Mouse (Mus musculus): ENCODE measurements around the gene Mrpl48. TPM values are rescaled to one million over a fixed set of nuclear protein-coding genes. Genes with fewer than 3 reads are reported as not detected.

Mrpl48 gene
- polyA plus RNA-seq, 1 experiment: 76.5 TPM

- peak; percentile 78 to 90 for DNase-seq (ENCODE audit: extremely low spot score in 1 of 2, low spot score in 1 of 2)
These were observed 71.1 kb downstream of the Mrpl48 start, which contains the start of gene Coa4 for GRCm38 (mm10) chr7:100536804-100537518. Gene Coa4, plus strand, starts transcription at chr7:100537071.

GRCm38 (mm10) chr7:100535831-100536230 lies 72.3 kb downstream of the Mrpl48 start:
- DNase-seq (ENCODE audit: extremely low spot score in 1 of 2, low spot score in 1 of 2): no peak

- no peak for DNase-seq (ENCODE audit: extremely low spot score in 1 of 2, low spot score in 1 of 2)
These were observed 73.9 kb downstream of the Mrpl48 start for GRCm38 (mm10) chr7:100534216-100534615.

GRCm38 (mm10) chr7:100533503-100533902 lies 74.6 kb downstream of the Mrpl48 start:
- no peak for DNase-seq (ENCODE audit: extremely low spot score in 1 of 2, low spot score in 1 of 2)

- no peak for DNase-seq (ENCODE audit: extremely low spot score in 1 of 2, low spot score in 1 of 2)
These were observed 77.3 kb downstream of the Mrpl48 start for GRCm38 (mm10) chr7:100530766-100531165.

GRCm38 (mm10) chr7:100524669-100525068 lies 83.4 kb downstream of the Mrpl48 start:
- DNase-seq (ENCODE audit: extremely low spot score in 1 of 2, low spot score in 1 of 2): no peak

- no peak for DNase-seq (ENCODE audit: extremely low spot score in 1 of 2, low spot score in 1 of 2)
These were observed 85.9 kb downstream of the Mrpl48 start for GRCm38 (mm10) chr7:100522222-100522621.

GRCm38 (mm10) chr7:100520663-100521285 lies 87.3 kb downstream of the Mrpl48 start:
- DNase-seq (ENCODE audit: extremely low spot score in 1 of 2, low spot score in 1 of 2): peak; percentile 38 to 90

GRCm38 (mm10) chr7:100520204-100520603 lies 87.9 kb downstream of the Mrpl48 start:
- no peak for DNase-seq (ENCODE audit: extremely low spot score in 1 of 2, low spot score in 1 of 2)

- DNase-seq (ENCODE audit: extremely low spot score in 1 of 2, low spot score in 1 of 2): no peak
These were observed 93.5 kb downstream of the Mrpl48 start, which contains the start of gene Dnajb13 for GRCm38 (mm10) chr7:100514573-100514972. Gene Dnajb13, minus strand, starts transcription at chr7:100514960.

- DNase-seq (ENCODE audit: extremely low spot score in 1 of 2, low spot score in 1 of 2): no peak
These were observed 96.5 kb downstream of the Mrpl48 start for GRCm38 (mm10) chr7:100511602-100512001.

- DNase-seq (ENCODE audit: extremely low spot score in 1 of 2, low spot score in 1 of 2): no peak
These were observed 99.4 kb downstream of the Mrpl48 start for GRCm38 (mm10) chr7:100508670-100509069.

GRCm38 (mm10) chr7:100506494-100506893 lies 101.6 kb downstream of the Mrpl48 start:
- DNase-seq (ENCODE audit: extremely low spot score in 1 of 2, low spot score in 1 of 2): no peak

- no peak for DNase-seq (ENCODE audit: extremely low spot score in 1 of 2, low spot score in 1 of 2)
These were observed 103.2 kb downstream of the Mrpl48 start for GRCm38 (mm10) chr7:100504740-100505487.

GRCm38 (mm10) chr7:100503076-100503475 lies 105.0 kb downstream of the Mrpl48 start:
- DNase-seq (ENCODE audit: extremely low spot score in 1 of 2, low spot score in 1 of 2): no peak

GRCm38 (mm10) chr7:100502374-100502922 lies 105.7 kb downstream of the Mrpl48 start:
- no peak for DNase-seq (ENCODE audit: extremely low spot score in 1 of 2, low spot score in 1 of 2)

- no peak for DNase-seq (ENCODE audit: extremely low spot score in 1 of 2, low spot score in 1 of 2)
These were observed 106.2 kb downstream of the Mrpl48 start for GRCm38 (mm10) chr7:100501844-100502373.

GRCm38 (mm10) chr7:100501027-100501843 lies 106.9 kb downstream of the Mrpl48 start:
- DNase-seq (ENCODE audit: extremely low spot score in 1 of 2, low spot score in 1 of 2): no peak

- DNase-seq (ENCODE audit: extremely low spot score in 1 of 2, low spot score in 1 of 2): no peak
These were observed 107.7 kb downstream of the Mrpl48 start for GRCm38 (mm10) chr7:100500276-100500977.
